Mouse (Mus musculus) ES-Bruce4 (cell line): ENCODE results near the gene Cdhr3. TPM values are rescaled to one million over a fixed set of nuclear protein-coding genes. Genes with fewer than 3 reads are reported as not detected.

Experiments
- H3K27ac ChIP-seq: 2 replicates; pipeline ENCODE4 v1.5.1; 2012; ENCODE audit warnings: low read length, inconsistent platforms; ENCODE audit not compliant: insufficient read depth
- H3K27me3 ChIP-seq: 2 replicates; pipeline ENCODE4 v1.6.1; 2012; ENCODE audit warnings: mild to moderate bottlenecking, low read length, inconsistent platforms; ENCODE audit not compliant: control insufficient read depth, poor library complexity, insufficient read depth, severe bottlenecking
- H3K36me3 ChIP-seq: 2 replicates; pipeline ENCODE4 v1.6.1; 2012; ENCODE audit warnings: inconsistent platforms, mild to moderate bottlenecking, low read length, moderate library complexity; ENCODE audit not compliant: control insufficient read depth, poor library complexity, insufficient read depth, severe bottlenecking
- H3K4me1 ChIP-seq: one replicate; pipeline ENCODE4 v1.8.1; 2011; ENCODE audit warnings: low read length; ENCODE audit not compliant: control insufficient read depth, insufficient read depth
- H3K4me3 ChIP-seq: 2 replicates; pipeline ENCODE4 v1.5.1; 2011; ENCODE audit warnings: low read depth, mild to moderate bottlenecking, low read length
- H3K9ac ChIP-seq: 2 replicates; pipeline ENCODE4 v1.6.1; 2012; ENCODE audit warnings: low read depth, mild to moderate bottlenecking, inconsistent platforms; ENCODE audit not compliant: poor library complexity, severe bottlenecking
- H3K9me3 ChIP-seq: replicated peaks from 2 replicates; pipeline ENCODE4 v1.6.1; 2012; ENCODE audit warnings: mild to moderate bottlenecking, low read length, inconsistent platforms; ENCODE audit not compliant: control insufficient read depth, poor library complexity, insufficient read depth, severe bottlenecking
- CTCF ChIP-seq: IDR thresholded peaks from one replicate; pipeline ENCODE4 v1.8.1; 2011; ENCODE audit warnings: low read depth, low read length
- EP300 ChIP-seq: IDR thresholded peaks from 2 replicates; pipeline ENCODE4 v1.6.1; 2011; ENCODE audit warnings: low read depth, low read length; ENCODE audit not compliant: insufficient read depth
- POLR2A ChIP-seq: IDR thresholded peaks from one replicate; pipeline ENCODE4 v1.8.1; 2011; ENCODE audit warnings: low read length; ENCODE audit not compliant: insufficient read depth
- polyA plus RNA-seq: library from polyadenylated mRNA; stranded (reverse); fragments of >200 nt; gene quantifications from 2 replicates; pipeline ENCODE4 v1.2.4, GENCODE M21; 2011; ENCODE audit warnings: low read depth; ENCODE audit not compliant: missing spikeins, insufficient read depth, insufficient read length

Cdhr3 gene
- polyA plus RNA-seq, 1 experiment: not detected

DNA sequence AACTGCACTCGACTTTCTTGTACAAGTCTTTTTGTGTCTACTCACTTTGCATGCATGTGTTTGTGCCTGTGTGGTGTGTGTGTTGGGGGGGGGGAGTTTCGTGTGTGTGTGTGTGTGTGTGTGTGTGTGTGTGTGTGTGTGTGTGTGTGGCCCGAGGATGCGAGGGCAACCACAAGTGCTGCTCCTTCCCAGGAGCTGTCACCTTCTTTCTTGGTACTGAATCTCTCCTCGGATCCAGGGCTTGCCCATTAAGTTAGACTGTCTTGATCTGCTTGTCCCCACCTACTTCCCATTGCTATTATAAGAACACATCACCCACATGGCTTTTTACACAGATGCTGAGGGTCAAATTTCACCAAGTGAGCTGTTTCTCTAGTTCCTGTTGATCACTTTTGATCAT lies 93.9 kb downstream of the Cdhr3 start:
- no peak overlapping the region for H3K4me3 ChIP-seq
- no peak for TF ChIP-seq POLR2A
- TF ChIP-seq EP300: no peak
- no peak for TF ChIP-seq CTCF
- no peaks in the 10 kb centered on the region for H3K36me3 ChIP-seq
- no peak overlapping the region for H3K27ac ChIP-seq
- H3K9ac ChIP-seq: no peak overlapping the region
- H3K27me3 ChIP-seq: no peaks in the 10 kb centered on the region
- H3K4me1 ChIP-seq: no peaks in the 10 kb centered on the region
- no peaks in the 10 kb centered on the region for H3K9me3 ChIP-seq

DNA sequence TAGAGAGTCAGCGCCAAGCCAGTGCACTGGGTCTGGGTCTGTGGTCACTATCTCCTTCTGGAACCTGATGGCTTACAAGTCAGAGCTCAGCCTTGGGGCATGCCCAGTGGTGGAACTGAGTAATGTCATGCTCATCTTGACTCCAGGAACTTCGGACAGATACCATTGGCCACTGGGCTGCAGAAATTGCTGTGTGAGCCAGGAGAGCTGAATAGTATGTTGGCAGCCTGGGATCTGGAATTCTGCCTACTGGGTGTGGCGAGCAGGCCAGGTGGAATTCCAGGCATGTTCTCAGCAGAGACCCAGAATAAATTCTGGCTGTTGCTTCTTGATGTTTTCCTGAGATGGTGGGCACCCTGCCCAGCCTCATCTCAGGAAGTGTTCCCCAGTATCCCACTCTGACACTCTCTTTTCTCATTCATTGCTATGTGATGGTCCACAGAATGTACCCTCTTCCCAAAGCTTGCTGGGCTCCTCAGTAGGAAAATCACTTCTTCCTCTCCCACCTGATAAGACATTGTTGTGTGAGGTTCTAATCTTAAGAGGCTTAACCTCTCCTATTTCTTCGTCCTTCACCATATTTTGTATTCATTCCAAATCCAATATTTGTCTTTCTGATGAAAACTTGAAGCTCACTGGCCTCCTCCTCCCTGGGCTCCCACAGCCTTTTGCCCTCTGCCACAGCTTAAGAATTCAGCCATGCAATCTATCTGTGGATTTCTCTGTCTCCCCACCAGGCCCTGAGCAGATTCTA lies 97.4 kb downstream of the Cdhr3 start:
- Histone ChIP-seq H3K36me3 (no peaks in the 10 kb centered on the region), H3K27ac (no peak overlapping the region), H3K9me3 (no peaks in the 10 kb centered on the region; the same call in 1 of the 2 replicates), H3K27me3 (no peaks in the 10 kb centered on the region), H3K4me3 (no peak overlapping the region), H3K9ac (no peak overlapping the region), H3K4me1 (no peaks in the 10 kb centered on the region)
- TF ChIP-seq EP300 (no peak), CTCF (no peak), POLR2A (no peak)

DNA sequence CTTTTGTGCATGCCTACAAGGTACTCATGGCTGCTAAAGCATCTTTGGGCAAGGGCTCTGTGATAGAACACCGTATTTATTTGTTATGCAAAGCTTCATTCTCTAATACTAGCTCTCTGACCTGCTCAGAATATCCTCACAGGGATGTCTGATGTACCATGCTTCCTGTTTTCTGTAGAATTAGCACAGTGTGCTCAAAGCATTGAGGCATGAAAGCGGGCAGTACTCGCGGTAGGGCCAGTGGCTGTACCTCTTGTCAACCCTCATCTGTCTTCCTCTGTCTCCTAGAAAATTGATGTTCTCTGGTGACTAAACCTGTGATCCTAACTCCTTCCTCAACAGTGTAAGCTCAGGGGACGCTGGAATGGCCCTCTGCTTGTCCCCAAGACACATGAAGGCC lies 98.6 kb downstream of the Cdhr3 start:
- H3K4me3 ChIP-seq: no peak overlapping the region
- no peak overlapping the region for H3K9ac ChIP-seq
- no peak for TF ChIP-seq EP300
- no peak for TF ChIP-seq POLR2A
- no peak for TF ChIP-seq CTCF
- H3K27me3 ChIP-seq: no peaks in the 10 kb centered on the region
- H3K9me3 ChIP-seq: no peaks in the 10 kb centered on the region; the same call in 1 of the 2 replicates
- H3K36me3 ChIP-seq: no peaks in the 10 kb centered on the region
- no peaks in the 10 kb centered on the region for H3K4me1 ChIP-seq
- no peak overlapping the region for H3K27ac ChIP-seq

DNA sequence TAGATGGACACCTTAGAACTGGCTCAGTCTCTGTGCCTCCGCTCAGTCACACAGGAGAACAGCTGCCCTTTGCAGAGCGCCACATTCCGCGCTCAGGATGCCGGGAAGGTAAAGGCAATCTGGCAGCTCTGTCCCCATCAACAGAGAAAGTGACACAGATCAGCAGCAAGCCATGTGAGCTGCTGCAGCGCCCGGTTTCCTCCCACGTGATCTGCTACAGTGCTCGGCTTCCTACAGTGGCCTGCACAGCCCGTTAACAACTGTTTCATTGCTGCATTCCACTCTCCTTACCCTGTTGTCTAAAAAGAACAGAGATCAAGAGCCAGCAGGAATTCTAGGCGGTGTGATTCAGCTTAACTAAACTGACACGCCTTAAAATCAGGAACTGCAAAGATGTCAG lies 102.9 kb downstream of the Cdhr3 start:
- Histone ChIP-seq H3K27ac (no peak overlapping the region), H3K4me1 (no peaks in the 10 kb centered on the region), H3K36me3 (no peaks in the 10 kb centered on the region), H3K27me3 (no peaks in the 10 kb centered on the region), H3K9ac (no peak overlapping the region), H3K9me3 (no peaks in the 10 kb centered on the region; the same call in 1 of the 2 replicates), H3K4me3 (no peak overlapping the region)
- TF ChIP-seq POLR2A (no peak), CTCF (no peak), EP300 (no peak)

DNA sequence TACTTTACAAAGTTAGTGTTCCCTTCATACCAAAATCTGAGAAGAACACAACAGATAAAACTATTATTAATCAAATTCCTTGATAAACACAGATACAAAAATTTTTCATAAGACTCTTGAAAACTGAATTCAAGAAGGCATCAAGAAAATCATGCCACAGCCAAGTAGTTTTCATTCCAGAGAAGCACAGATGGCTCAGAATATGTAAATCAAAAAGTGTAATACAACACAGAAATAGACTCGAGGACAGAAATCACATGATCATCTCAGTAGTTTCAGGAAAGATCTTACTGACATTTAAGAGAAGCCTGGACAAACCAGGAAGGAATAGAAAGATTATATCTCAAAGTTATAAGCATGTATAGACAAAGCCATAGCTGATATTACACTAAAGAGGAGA lies 106.4 kb downstream of the Cdhr3 start:
- Histone ChIP-seq H3K4me1 (no peaks in the 10 kb centered on the region), H3K27me3 (no peaks in the 10 kb centered on the region), H3K27ac (no peak overlapping the region), H3K4me3 (no peak overlapping the region), H3K9me3 (no peaks in the 10 kb centered on the region; the same call in 1 of the 2 replicates), H3K36me3 (no peaks in the 10 kb centered on the region), H3K9ac (no peak overlapping the region)
- TF ChIP-seq POLR2A: no peak
- TF ChIP-seq CTCF: no peak
- no peak for TF ChIP-seq EP300

Other genes starting within 250 kb of the Cdhr3 start
- gene Sypl, start 139.0 kb downstream of the Cdhr3 start, polyA plus RNA-seq: 73.6 and 79.7 TPM in 2 replicates
- 16.1 and 17.5 TPM in 2 replicates for gene Atxn7l1, start 54.8 kb upstream of the Cdhr3 start, polyA plus RNA-seq